Mouse (Mus musculus) neutrophil, adult 5-6 weeks (primary cell): Measurements from ENCODE around the gene Micu1. TPM values are rescaled to one million over a fixed set of nuclear protein-coding genes. Genes with fewer than 3 reads are reported as not detected.
"Not testable (repeated sequence)": the region's sequence is repeated elsewhere in the genome, so short reads cannot be mapped to it uniquely, and the experiment has no call there.

Source experiments
- ATAC-seq: fragments of 151-379, 151-347 bp; 2 replicates; pipeline ENCODE4 v1.8.0; 2017; ENCODE audit warnings: mild to moderate bottlenecking, moderate TSS enrichment; ENCODE audit not compliant: insufficient number of reproducible peaks, poor library complexity, low FRiP score, severe bottlenecking; ENCODE audit errors: extremely low read depth
- total RNA-seq: library from RNA; stranded (forward); fragments of 200-1000 nt; gene quantifications from 2 replicates; pipeline ENCODE4 v1.2.3, GENCODE M21; 2017

Gene Micu1
- total RNA-seq, 1 experiment from 2014 or later, result 52.5 TPM

GRCm38 (mm10) chr10:59870038-59870437, 167.8 kb downstream of the Micu1 start:
- no peak for ATAC-seq

GRCm38 (mm10) chr10:59872651-59873050, 170.4 kb downstream of the Micu1 start:
- not testable (repeated sequence) for ATAC-seq

GRCm38 (mm10) chr10:59873206-59873605, 170.9 kb downstream of the Micu1 start:
- ATAC-seq, result no peak

- no peak for ATAC-seq
Measured at GRCm38 (mm10) chr10:59873613-59874012, 171.3 kb downstream of the Micu1 start.

- ATAC-seq, result no peak
Measured at GRCm38 (mm10) chr10:59875396-59875795, 173.1 kb downstream of the Micu1 start.

- ATAC-seq, result not testable (repeated sequence)
Measured at GRCm38 (mm10) chr10:59876698-59877097, 174.4 kb downstream of the Micu1 start.

GRCm38 (mm10) chr10:59877421-59878117, 175.3 kb downstream of the Micu1 start:
- no peak for ATAC-seq

GRCm38 (mm10) chr10:59878823-59879222, 176.5 kb downstream of the Micu1 start:
- no peak for ATAC-seq

- ATAC-seq, result peak; percentile 93
Measured at GRCm38 (mm10) chr10:59879255-59880028, 177.2 kb downstream of the Micu1 start, which contains the start of gene Dnajb12. Gene Dnajb12, plus strand, starts transcription at chr10:59879556.

- ATAC-seq, result no peak
Measured at GRCm38 (mm10) chr10:59880029-59880386, 177.7 kb downstream of the Micu1 start.

- ATAC-seq, result no peak
Measured at GRCm38 (mm10) chr10:59880837-59881236, 178.6 kb downstream of the Micu1 start.

- no peak for ATAC-seq
Measured at GRCm38 (mm10) chr10:59884327-59885173, 182.3 kb downstream of the Micu1 start.

- ATAC-seq, result peak; percentile 34
Measured at GRCm38 (mm10) chr10:59885174-59886080, 183.2 kb downstream of the Micu1 start.

GRCm38 (mm10) chr10:59886081-59886466, 183.8 kb downstream of the Micu1 start:
- ATAC-seq, result no peak

- ATAC-seq, result no peak
Measured at GRCm38 (mm10) chr10:59887432-59887831, 185.2 kb downstream of the Micu1 start.

GRCm38 (mm10) chr10:59889339-59889738, 187.1 kb downstream of the Micu1 start:
- ATAC-seq, result no peak

- no peak for ATAC-seq
Measured at GRCm38 (mm10) chr10:59889953-59890751, 187.9 kb downstream of the Micu1 start.

- ATAC-seq, result peak; percentile 55
Measured at GRCm38 (mm10) chr10:59892977-59893376, 190.7 kb downstream of the Micu1 start.
